Mouse (Mus musculus) layer of hippocampus, adult 6 months (tissue): ENCODE measurements around the gene Cttnbp2nl. TPM values are rescaled to one million over a fixed set of nuclear protein-coding genes. Genes with fewer than 3 reads are reported as not detected.

Source experiments
- long read RNA-seq, 2 experiments: library from polyadenylated mRNA; unstranded; transcript quantifications; one replicate each; pipeline ENCODE4 v2.0.0; 2019 to 2020
- polyA plus RNA-seq: library from polyadenylated mRNA; unstranded; fragments of <200 nt; fragmentation: Nextera tagmentation; gene quantifications from 2 replicates; pipeline ENCODE4 v1.2.3, GENCODE M21; 2021

Cttnbp2nl gene
- polyA plus RNA-seq, result 5.9 and 8.6 TPM in 2 replicates
- long read RNA-seq, experiment 1, full-length matches to known transcripts, result 4 of 10 reads
- long read RNA-seq, experiment 1, partial matches to known transcripts, result 1 of 10 reads
- long read RNA-seq, experiment 1, other reads (novel, unspliced or antisense), result 5 of 10 reads
- long read RNA-seq, experiment 2, full-length matches to known transcripts, result 42 of 62 reads
- long read RNA-seq, experiment 2, partial matches to known transcripts, result 8 of 62 reads
- long read RNA-seq, experiment 2, other reads (novel, unspliced or antisense), result 12 of 62 reads

GRCm38 (mm10) chr3:105052937-105053697 lies at the start of gene Cttnbp2nl:
Gene Cttnbp2nl (minus strand): TSS chr3:105053146.

GRCm38 (mm10) chr3:105066544-105066943 lies 13.6 kb upstream of the Cttnbp2nl start, which contains the start of gene 4930564D02Rik:
Gene 4930564D02Rik (plus strand): TSS chr3:105066844.

GRCm38 (mm10) chr3:104961066-104962059 lies 91.6 kb downstream of the Cttnbp2nl start, which contains the start of gene Wnt2b:
Gene Wnt2b (minus strand): TSS chr3:104961921.

Other genes with a start within 250 kb of the Cttnbp2nl start
- 1.4 and 1.7 TPM in 2 replicates for gene Mov10, start 234.6 kb downstream of the Cttnbp2nl start, polyA plus RNA-seq
- gene St7l, start 189.1 kb downstream of the Cttnbp2nl start, polyA plus RNA-seq, result 30.4 and 31.4 TPM in 2 replicates
- gene Capza1, start 188.6 kb downstream of the Cttnbp2nl start, polyA plus RNA-seq, result 24.0 and 25.2 TPM in 2 replicates
- gene Wnt2b, start 91.2 kb downstream of the Cttnbp2nl start, polyA plus RNA-seq, result 0.19 TPM in 2 replicates
- gene 4930564D02Rik, start 13.7 kb upstream of the Cttnbp2nl start, polyA plus RNA-seq, result not detected in 2 replicates